Mouse (Mus musculus): ENCODE results near the gene Slc22a23. TPM values are rescaled to one million over a fixed set of nuclear protein-coding genes. Genes with fewer than 3 reads are reported as not detected.

The Slc22a23 gene
- polyA plus RNA-seq (2012; rRNA removed) = 105 and 108 TPM in 2 replicates

GRCm38 (mm10) chr13:34345128-34346085 is at the start of gene Slc22a23:
TSS of gene Slc22a23 (minus strand) at chr13:34345182.

DNA sequence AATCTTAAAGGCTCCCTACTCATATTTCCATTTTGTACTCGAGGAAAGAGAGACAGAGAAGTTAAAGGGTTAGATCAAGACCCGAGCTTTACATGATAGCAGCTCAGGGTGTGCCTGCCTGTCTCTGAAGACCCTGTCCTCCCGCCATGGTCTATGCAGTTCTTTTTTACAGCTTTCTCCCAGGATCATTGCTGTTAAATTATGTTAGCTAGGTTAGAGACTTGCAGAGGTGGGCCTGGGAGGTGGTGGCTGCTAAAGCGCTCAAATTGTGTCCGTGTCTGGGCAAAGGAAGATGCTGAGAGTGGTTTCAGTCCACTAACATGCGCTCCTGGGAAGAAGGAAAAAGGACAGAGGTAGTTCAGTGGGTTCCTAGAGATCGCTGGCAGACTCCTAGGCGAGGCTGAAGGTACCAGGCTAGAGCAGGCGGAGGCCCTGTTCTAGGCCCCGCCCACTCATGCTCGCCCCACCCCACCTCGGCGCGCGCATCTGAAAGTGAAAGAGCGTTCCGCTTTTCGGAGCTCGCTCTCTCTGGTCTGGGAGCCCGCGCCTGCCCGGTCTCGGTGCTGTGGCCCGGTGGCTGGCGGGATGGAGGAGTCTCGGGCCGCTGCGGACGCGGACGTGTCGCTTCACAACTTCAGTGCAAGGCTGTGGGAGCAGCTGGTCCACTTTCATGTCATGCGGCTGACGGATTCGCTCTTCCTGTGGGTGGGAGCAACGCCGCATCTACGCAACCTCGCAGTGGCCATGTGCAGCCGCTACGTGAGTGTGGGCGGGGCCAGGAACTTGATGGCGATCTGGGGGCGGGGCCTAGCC is 182.3 kb downstream of the Slc22a23 start, which contains the start of gene Psmg4:
Gene Psmg4 (plus strand): TSS at position 474 of the 813 bp plus-strand sequence.

GRCm38 (mm10) chr13:34130226-34130731 is 214.7 kb downstream of the Slc22a23 start, which contains the start of gene Tubb2b:
TSS of gene Tubb2b (minus strand) at chr13:34130466.

Other genes starting within 250 kb of the Slc22a23 start
- gene Tubb2b, start 214.7 kb downstream of the Slc22a23 start, polyA plus RNA-seq (2012; rRNA removed) = 16.3 and 19.8 TPM in 2 replicates
- gene Psmg4, start 182.2 kb downstream of the Slc22a23 start, polyA plus RNA-seq (2012; rRNA removed) = 75.9 and 131 TPM in 2 replicates

All from colon, adult 2 months (tissue).